Mouse (Mus musculus) T-helper 17 cell (primary cell): ENCODE data around the gene Gmfg.

Experiments used
- in situ Hi-C, 2 experiments: fragments of 300-600 bp; cut with MboI, MseI; formaldehyde crosslinking; loops; 1 replicate in 1 of 2; 2 replicates in 1 of 2; pipeline ENCODE4 v1.15.1; 2025; ENCODE audit warnings: high pct_unique_total_duplicates in 2 of 2

Gmfg gene

GRCm38 (mm10) chr7:28478854-28479253 lies 41.6 kb downstream of the Gmfg start:
- in situ Hi-C loops, result loop anchor here in 1 of 2 experiments (5.0 kb wide), 1 partner anchor 48 kb away; no protein-coding TSS in a partner anchor

GRCm38 (mm10) chr7:28482854-28483253 lies 45.6 kb downstream of the Gmfg start:
- in situ Hi-C loops, result no loop called here

- in situ Hi-C loops, result no loop called here
Measured at GRCm38 (mm10) chr7:28484192-28484591, 46.9 kb downstream of the Gmfg start.

- in situ Hi-C loops, result loop anchor here in 1 of 2 experiments (5.0 kb wide), 1 partner anchor 36 kb away; the partner anchor contains the start of gene Lrfn1
Measured at GRCm38 (mm10) chr7:28488030-28488491, 50.8 kb downstream of the Gmfg start.

- in situ Hi-C loops, result no loop called here
Measured at GRCm38 (mm10) chr7:28490410-28490809, 53.2 kb downstream of the Gmfg start.

- in situ Hi-C loops, result no loop called here
Measured at GRCm38 (mm10) chr7:28490903-28491302, 53.7 kb downstream of the Gmfg start.

GRCm38 (mm10) chr7:28492310-28492709 lies 55.1 kb downstream of the Gmfg start:
- in situ Hi-C loops, result no loop called here

GRCm38 (mm10) chr7:28495426-28495825 lies 58.2 kb downstream of the Gmfg start:
- in situ Hi-C loops, result no loop called here
